Mouse (Mus musculus): ENCODE measurements around the gene Cryba2.

Gene Cryba2

DNA sequence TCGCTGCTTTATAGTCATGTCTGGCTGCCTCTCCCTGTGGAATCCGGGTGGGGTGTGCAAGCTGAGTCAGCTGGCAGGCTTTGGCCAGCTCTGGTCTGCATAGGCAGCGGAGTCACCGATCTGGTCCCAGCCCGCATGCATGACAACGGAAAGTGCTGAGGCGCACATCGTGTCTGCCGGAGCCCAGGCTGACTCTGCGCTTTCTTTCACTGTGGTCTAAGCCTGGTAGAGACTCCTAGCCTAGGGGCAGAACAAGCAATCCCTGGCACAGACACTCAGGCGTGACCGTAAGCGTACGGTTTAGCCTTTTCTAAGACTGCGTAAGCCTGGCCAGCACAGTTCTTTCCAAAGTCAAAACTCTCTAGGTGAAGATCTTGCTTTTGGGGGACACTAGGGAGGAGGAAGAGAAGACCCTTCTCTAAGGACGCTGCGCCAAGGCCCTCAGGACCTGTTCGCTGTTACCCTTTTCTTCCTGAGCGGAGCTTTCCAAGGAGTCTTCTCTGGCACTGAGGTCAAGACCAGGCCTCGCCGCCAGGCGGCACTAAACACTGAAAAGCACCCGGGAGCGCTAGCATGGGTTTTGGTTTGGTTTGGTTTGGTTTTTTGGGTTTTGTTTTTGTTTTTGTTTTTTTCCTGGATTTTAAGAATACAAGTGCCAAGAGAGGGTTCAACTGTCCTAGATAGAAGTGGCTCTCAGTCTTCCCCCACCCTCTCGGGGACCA, at the start of gene Cryba2:
Cryba2 (minus strand) TSS at position 10 of the 722 bp plus-strand sequence.
- peak in 1 of 2 experiments; percentile 37 for DNase-seq (ENCODE audit: low spot score in 2 of 2)

DNA sequence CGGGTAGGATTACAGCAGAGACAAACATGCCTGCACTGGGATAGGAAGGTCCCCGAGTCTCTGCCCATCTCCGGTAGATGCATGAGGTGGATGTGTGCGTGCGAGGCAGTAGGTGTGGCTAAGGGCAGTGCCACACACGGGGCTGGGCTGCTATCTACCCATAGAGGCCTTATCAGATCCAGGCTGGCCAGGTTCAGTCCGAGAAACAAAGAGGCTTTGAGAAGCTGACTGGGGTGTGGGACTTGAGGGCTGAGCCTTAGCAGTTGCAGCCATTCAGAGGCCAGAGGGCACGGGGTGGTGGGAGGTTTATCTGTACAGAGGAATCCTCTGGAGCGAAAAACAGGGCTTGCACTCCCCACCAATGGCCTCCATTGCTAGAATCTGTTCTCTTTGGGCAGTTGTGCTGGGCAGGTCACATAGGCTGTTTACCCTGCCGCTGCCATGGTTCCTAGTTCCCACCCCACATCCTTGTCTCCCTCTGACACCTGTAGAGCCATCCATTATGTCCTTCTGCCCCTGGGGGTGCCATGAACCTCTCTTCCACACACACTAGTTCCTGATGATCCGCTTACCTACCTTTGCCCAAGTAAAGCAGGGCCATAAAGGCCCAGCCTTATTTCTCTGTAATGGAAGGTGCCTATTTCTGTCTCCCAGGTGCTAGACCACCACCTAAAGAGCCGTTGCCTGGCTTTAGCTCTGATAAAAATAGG, 48.9 kb upstream of the Cryba2 start:
- DNase-seq (ENCODE audit: low spot score in 2 of 2), result no peak

DNA sequence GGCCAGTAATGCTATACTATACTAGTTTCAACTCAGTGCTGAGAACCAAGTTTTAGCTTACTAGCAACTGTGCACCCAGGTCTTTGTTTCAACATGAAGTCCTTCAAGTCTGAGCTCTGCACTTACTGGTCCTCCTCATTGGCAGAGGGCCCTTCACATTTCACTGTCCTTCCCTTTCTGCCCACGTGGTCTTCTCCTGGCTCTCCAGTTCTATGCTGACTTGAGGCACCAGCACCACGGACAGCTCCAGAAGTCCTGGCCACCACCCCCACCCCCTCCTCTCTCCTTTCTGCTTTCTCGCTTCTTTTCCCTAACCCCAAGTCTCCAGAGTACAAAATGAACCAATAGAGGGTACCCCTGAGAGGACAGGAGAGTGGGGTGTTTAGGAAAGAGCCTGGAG, 46.8 kb upstream of the Cryba2 start:
- no peak for DNase-seq (ENCODE audit: low spot score in 2 of 2)

DNA sequence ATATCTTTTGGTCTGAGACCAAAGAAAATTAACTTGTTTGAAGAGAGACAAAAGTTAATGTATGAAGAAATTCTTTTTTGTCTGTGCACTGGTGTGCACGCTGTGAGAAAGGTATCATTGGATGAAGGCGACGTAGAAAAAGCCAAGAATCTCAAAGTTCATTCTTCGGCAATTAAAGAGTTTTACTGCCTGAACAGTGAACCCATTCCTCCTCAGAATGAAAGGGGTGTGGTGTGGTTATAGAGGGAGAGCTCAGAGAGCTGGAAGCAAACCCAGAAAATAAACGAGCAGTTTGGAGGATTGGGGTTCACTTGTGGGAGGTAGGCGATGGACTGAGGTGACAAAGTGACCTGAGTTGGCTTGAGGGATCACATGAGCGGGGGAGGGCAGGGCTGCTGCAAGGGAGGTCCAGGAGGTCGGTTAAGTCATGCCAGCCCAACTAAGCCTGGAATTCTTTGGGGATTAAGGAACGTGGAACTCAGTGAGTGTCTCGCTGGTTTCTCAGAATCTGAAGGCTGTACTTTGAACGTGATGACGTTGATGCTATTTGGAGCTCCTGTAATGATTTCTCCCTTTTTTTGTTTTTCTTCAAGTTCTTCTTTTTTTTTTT, 43.4 kb upstream of the Cryba2 start:
- no peak for DNase-seq (ENCODE audit: low spot score in 2 of 2)

DNA sequence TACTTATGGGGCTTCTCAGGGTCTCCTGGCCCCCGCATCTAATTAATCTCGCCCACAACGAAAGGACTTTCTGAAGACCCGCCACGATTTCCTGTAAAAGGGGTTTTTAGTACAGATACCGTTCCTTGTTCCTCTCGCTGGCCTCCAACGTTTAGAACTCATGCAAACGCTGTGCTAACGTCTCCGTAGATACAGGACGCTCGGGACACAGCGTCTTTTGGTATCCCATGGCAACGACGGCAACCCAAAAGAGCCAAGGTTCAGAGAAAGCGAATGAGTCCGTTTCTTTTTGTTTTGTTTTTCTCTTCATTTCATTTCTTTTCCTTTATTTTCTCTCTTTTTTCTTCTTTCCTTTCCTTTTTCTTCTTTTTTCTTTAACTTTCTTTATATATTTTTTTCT, 42.5 kb upstream of the Cryba2 start, which contains the start of gene Cfap65:
Cfap65 (minus strand) TSS at position 198 of the 400 bp plus-strand sequence.
- peak; percentile 58 to 64 for DNase-seq (ENCODE audit: low spot score in 2 of 2)

DNA sequence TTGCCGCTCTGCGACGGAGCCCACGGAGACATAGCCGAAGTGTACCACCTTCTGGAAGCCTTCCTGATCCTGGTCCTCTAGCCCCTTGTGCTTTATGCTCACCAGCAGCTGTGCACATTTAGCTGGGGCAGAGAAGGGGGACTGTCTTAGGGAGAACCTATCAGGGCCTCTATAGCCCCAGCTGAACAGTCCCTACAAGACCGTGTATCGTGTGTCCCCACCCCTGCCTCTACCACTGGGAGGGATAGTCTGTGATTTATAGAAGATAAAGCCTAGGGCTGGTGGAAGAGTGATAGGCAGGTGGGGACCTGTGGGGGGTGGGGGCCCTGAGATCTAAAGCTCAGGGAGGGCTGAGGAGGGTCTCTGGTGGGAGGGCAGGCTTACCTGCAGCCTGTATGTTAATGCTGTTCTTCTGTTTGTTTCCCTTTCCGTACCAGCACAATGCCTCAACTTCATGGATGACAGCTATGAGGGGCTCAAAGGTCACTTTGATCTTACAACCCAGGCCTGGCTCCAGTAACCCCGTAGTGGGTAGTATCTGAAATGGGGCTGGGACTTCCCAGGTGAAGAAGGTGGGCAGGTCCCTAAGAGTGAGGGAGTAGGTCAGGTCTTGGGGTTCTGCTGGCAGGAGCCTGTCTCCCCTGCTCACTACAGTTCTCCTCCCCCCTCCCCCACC, 34.8 kb upstream of the Cryba2 start:
- no peak for DNase-seq (ENCODE audit: low spot score in 2 of 2)

DNA sequence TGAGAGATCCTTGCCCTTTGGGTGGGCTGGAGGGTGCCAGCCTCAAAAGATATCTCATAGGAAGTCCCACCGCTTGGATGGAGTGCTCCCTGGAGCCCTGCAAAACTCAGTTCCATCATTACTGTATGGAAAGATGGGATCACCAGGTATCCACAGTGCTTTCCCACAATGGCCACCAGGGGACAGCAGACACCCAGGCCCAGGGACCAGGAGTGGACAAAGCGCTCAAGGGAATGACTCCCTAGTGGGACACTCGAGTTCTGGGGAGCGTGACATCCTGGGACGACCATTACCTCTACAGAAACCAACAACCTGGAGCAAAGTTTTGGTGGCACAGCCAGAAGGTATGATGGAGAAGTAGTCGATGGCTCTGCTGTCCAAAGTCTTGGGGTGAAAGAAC, 33.8 kb upstream of the Cryba2 start:
- DNase-seq (ENCODE audit: low spot score in 2 of 2), result peak; percentile 22 to 31

DNA sequence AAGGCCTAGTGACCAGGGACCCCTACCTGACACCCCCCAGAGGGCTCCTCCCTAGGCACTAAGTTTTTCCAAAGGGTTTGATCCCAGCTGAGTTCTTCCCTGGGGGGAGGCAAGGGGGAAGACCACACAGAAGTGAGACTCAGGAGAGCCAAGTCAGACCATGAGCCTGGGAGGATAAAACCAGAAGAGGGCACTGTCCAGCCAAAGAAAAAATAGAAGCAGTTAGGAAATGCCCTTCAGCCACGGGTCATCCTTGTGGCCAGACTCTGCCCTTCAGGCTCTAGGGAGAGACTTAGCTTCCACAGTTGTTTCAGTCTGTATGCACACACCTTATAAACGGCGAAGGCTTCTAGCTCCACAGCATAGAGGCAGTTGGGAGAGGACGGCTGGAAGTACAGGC, 31.5 kb upstream of the Cryba2 start:
- no peak for DNase-seq (ENCODE audit: low spot score in 2 of 2)

DNA sequence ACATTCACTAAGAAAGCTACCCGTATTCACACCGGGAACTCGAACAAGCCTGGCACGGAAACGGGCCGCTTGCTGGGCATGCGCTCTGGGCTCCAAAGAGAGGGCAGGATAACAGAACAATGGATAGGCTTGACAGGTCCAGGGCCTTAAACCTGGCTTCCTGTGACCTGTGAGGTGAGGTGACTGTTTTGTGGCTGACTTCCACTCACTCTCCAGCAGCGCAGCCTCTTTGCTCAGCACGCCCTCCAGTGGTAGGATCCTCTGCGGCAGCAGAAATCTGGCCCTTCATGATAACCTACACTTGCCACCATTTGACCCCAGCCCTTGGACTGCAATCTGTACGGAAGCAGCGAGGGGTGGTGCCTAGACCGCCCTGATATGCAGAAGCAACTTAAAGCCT, 22.8 kb upstream of the Cryba2 start:
- no peak for DNase-seq (ENCODE audit: low spot score in 2 of 2)

DNA sequence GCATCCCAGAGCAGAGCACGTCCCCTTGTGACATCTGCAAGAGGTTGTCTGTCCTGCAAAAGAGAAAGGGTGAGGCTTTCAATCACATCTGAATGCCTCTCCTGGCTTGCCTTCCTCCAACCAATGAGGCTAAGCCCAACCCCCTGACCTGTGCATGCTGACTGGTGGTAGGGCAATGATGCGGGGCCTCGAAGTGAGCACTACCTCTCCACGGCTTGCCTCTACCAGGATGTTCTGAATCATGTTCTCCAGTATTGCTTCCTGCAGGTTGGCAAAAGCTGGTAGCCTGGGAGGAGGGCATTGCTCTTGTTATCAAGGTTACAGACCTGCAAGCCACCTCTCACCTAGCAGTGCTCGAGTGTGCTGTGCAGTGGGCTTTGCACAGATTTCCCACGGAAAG, 9.2 kb upstream of the Cryba2 start:
- DNase-seq (ENCODE audit: low spot score in 2 of 2), result no peak

DNA sequence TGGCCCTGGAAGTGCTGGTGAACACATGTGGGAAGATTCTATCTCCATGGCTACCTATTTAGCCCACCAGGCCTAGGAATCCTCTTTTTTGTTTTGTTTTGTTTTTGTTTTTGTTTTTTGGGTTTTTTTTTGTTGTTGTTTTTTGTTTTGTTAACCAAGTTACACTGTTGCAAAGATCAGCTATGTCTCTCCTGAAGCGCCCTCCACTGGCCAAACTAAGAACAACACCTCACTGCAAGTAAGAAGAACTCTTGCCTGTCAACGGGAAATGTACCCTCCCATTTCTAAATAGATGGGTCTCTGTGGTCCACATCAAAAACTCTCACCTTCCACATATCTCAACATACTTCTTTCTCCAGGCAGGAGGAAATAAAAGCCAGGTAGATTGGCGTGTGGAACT, 8.7 kb upstream of the Cryba2 start:
- peak; percentile 52 to 65 for DNase-seq (ENCODE audit: low spot score in 2 of 2)

DNA sequence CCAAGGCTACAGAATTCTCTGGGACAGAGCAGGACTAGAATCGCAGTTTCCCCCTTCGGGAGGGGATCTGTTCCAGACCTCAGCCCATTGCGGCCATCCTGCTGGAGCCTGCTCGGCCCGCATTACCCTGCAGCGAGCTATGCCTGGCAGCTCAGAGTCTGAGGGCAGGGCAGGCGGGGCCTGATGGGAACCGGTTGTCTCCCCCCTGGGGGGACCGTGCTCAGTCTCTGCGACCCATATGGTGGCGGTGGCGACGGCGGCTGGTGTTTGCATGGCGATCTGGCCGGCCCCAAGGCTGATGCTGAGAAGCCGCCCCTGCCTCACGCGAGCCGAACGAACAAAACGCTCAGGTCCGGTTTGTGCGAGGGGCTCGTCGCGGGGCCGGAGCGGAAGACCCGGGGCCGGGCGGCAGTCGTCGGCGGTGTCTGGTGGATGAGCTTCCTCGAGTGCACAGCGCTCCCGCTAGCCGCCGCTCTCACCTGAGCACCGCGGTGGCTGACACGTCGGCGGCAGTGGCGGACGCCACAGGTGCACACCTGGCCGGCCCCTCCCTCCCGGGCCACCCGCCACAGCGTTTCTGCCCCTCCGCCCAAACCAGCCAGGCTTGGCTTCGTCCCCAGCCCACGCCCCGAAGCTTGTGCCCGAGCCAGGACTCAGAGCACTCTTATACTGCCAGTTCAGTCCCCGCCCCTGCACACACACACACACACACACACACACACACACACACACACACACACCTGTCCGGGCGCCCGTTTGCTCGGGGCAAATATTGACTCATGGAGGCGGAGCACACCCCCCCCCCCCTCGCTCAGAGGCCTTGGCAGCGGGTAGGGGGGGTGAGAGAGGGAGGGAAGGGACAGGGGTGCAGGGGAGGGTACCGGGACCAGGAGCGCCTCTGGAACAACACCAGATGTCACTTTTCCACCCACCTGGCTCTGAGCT, 7.7 kb upstream of the Cryba2 start:
- no peak for DNase-seq (ENCODE audit: low spot score in 2 of 2)

DNA sequence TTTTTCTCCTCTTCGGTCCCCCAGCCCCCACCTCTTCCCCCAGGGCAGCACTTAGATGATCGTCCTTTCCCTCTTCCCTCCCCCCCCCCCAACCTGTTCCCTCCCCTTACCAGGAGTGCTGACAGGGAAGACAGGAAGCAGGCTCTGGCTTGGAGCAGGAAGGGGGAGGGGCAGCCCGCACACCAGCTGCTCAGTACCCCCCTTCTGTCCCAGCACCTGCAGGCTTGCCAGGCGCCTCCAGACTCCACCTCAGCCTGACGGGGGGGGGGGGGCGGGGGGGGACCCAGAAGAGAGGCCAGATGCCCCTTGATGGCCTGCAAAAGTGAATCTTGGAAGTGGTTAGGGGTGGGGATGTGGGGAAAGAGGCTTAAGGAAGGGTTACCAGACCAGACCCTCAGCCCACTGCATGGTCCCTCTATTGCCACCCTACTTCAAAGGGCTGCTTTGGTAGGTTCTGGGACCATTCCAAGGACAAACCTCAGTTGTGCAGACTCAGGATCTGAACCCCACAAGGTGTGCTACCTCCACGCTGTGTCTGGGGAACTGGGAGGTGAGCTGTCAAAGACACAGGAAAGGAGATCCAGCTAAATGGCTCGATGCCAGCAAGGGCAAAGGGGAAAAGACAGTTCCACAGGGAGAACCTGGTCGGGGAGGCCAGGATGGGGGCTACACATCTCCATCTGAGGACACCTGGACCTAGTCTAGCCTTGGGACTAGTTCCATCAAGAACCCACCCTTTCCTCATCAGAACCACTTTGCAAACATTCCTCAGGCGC, 5.9 kb upstream of the Cryba2 start:
- no peak for DNase-seq (ENCODE audit: low spot score in 2 of 2)

DNA sequence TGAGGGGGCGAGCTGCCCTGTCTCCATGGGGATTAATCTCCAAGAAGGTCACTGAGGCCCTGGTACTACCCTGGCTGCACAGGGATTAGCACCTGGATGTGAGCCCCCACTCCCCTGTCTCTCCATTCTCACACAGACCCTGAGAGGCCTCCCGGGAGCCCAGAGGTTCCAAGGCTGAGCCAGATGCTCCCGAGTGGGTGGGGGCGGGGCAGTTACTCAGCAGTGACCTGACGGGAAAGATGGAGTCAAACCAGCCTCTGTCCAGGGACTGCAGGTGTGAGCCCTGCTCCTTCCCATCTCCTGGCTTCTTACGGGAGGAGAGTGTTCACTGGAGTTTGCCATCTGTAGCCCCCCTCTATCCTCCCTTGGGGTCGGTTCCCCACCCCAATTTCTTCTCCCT, 5.0 kb upstream of the Cryba2 start:
- no peak for DNase-seq (ENCODE audit: low spot score in 2 of 2)

DNA sequence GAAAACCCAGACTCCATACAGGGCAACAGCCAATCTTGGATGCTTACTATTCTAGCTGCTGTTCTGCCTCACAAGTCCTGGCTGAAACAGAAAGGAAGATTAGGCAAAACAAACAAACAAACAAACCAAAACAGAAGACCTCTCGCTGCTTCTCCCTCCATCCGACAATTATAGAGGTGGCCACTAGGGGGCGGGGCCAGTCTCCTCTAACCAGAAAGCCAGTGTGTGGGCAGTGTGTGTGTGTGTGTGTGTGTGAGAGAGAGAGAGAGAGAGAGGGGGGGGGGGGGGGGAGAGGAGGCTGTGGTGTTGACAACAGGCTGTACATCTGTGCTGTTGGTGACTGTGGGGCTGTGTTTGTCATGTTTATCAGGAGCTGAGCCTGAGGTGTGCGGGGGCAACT, 2.0 kb upstream of the Cryba2 start:
- peak in 1 of 2 experiments; percentile 65 for DNase-seq (ENCODE audit: low spot score in 2 of 2)

DNA sequence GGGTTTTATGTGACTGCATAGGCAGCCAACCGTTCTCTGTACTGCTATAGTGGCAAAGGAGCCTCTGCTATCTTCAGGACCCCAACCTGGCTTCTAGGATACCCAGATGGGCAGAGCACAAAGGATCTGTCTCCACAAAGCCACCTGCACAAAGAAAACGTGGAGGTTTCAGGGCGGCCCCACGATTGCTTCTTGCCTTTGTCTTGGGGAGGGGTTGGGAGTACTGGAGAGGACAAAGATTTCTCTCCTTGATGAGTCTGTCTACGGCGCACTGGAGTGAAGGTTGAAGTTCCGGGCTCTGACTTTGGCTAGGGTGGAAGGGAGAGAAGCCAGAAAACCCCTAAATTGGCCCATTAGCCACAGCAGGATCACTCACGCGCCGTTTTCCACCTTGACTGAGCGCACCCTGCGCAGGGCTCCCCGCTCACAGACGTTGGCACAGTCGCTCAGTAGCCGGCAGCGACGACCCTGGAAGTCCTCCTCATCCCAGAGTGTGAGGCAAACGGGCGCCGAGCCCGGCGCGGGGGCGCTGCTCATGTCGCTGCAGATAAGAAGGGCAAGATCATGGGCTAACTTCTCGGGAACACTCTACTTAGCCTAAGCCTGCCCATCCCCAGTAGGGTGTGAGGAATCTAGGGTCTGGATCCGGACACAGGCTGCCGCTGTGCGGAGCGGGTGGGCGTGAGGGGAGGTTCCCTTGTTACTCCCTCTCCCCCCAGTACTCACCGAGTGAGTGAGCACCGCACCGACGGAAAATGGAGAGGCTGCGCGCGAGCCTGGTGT, 401 bp downstream of the Cryba2 start:
- DNase-seq (ENCODE audit: low spot score in 2 of 2), result no peak

DNA sequence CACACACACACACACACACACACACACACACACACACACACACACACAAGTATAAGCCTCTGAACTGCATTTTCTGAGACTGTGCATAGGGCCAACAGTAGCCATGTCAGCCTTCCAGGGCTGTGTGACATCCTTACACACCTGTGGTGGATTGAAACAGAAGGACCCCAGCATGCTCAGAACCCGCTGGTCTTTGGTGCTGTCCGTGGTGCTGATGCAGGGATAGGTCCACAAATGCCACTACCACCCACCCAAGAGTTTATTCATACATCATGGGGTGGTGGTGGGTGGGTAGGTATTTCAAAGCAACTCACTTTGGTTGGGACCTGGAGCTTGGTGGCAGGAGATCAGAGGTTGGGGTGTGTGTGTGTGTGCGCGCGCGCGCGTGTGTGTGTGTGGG, 1.4 kb downstream of the Cryba2 start:
- DNase-seq (ENCODE audit: low spot score in 2 of 2), result no peak

DNA sequence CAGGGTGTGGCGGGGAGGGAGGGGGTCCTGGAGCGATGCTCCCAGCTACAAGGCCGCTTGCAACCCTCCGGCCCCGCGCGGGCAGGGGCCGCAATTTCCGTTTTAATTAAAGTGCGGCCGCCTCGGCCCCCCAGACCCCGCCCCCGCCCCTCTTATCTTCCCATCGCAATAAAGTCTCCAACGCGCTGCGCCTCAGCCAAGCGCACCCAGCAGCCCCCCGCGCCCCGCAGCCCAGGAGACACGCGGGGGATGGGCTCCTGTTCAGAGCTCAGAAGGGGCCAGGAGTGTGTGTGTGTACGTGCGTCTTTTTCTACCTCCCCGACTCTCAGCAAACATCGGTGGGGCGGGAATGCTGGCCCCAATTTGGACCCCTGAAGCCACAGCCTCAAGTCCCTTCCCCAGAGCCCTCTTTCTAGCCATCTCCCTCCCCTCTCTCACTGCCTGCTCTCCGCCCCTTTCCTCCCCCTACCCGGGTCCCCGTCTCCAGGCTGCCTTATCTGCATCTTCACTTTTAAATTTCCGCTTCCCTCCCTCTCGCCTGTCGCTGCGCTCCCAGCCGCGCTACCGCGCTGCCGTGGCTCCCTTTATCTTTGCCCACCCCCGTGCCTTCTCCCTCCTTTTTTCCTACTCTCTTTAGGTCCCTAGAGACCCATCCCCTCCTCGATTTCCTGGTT, 7.4 kb downstream of the Cryba2 start, which contains the start of gene Fev:
Fev (minus strand) TSS at position 51 of the 674 bp plus-strand sequence.
- DNase-seq (ENCODE audit: low spot score in 2 of 2), result no peak
